Mouse (Mus musculus): ENCODE measurements around the gene Cdadc1.
A peak's percentile ranks its signal among the peaks of the same experiment; 100 is the strongest.

GRCm38 (mm10) chr14:59555928-59556531, 41.7 kb downstream of the Cdadc1 start:
- TF ChIP-seq CTCF (conservative IDR thresholded peaks at IDR 0.05; ENCODE audit: low read length) (peak; percentile 73), POU5F1 (IDR thresholded peaks at IDR 0.05; ENCODE audit: borderline replicate concordance, low read length) (no peak)
